Mouse (Mus musculus): ENCODE measurements around the gene Myh4.

The Myh4 gene

GRCm38 (mm10) chr11:67237481-67238079 is at the start of gene Myh4:
Gene Myh4, plus strand, starts transcription at chr11:67238029.
- in situ Hi-C loops (cut with MboI; ENCODE audit: low sequenced_read_pairs), result loop anchor here (10.0 kb wide), 1 partner anchor 123 kb away; no protein-coding TSS in a partner anchor

GRCm38 (mm10) chr11:67190316-67190715 is 47.5 kb upstream of the Myh4 start:
- in situ Hi-C loops (cut with MboI; ENCODE audit: low sequenced_read_pairs), result no loop called here

GRCm38 (mm10) chr11:67190814-67191213 is 47.0 kb upstream of the Myh4 start:
- in situ Hi-C loops (cut with MboI; ENCODE audit: low sequenced_read_pairs), result no loop called here

GRCm38 (mm10) chr11:67191496-67191895 is 46.3 kb upstream of the Myh4 start:
- in situ Hi-C loops (cut with MboI; ENCODE audit: low sequenced_read_pairs), result no loop called here

- in situ Hi-C loops (cut with MboI; ENCODE audit: low sequenced_read_pairs), result no loop called here
Measured at GRCm38 (mm10) chr11:67199321-67199720, 38.5 kb upstream of the Myh4 start.

- in situ Hi-C loops (cut with MboI; ENCODE audit: low sequenced_read_pairs), result no loop called here
Measured at GRCm38 (mm10) chr11:67199752-67200151, 38.1 kb upstream of the Myh4 start, which contains the start of gene Myh1. Gene Myh1, plus strand, starts transcription at chr11:67200052.

- in situ Hi-C loops (cut with MboI; ENCODE audit: low sequenced_read_pairs), result no loop called here
Measured at GRCm38 (mm10) chr11:67204766-67205165, 33.1 kb upstream of the Myh4 start.

- in situ Hi-C loops (cut with MboI; ENCODE audit: low sequenced_read_pairs), result no loop called here
Measured at GRCm38 (mm10) chr11:67221803-67222202, 16.0 kb upstream of the Myh4 start.

- in situ Hi-C loops (cut with MboI; ENCODE audit: low sequenced_read_pairs), result no loop called here
Measured at GRCm38 (mm10) chr11:67224466-67224865, 13.4 kb upstream of the Myh4 start.

GRCm38 (mm10) chr11:67228731-67229130 is 9.1 kb upstream of the Myh4 start:
- in situ Hi-C loops (cut with MboI; ENCODE audit: low sequenced_read_pairs), result no loop called here

- in situ Hi-C loops (cut with MboI; ENCODE audit: low sequenced_read_pairs), result no loop called here
Measured at GRCm38 (mm10) chr11:67229166-67229565, 8.7 kb upstream of the Myh4 start.

GRCm38 (mm10) chr11:67229946-67230345 is 7.9 kb upstream of the Myh4 start:
- in situ Hi-C loops (cut with MboI; ENCODE audit: low sequenced_read_pairs), result loop anchor here (10.0 kb wide), 1 partner anchor 115 kb away; no protein-coding TSS in a partner anchor

GRCm38 (mm10) chr11:67235639-67236358 is 2.0 kb upstream of the Myh4 start:
- in situ Hi-C loops (cut with MboI; ENCODE audit: low sequenced_read_pairs), result loop anchor here (10.0 kb wide), 1 partner anchor 121 kb away; no protein-coding TSS in a partner anchor

GRCm38 (mm10) chr11:67236799-67237198 is 1.0 kb upstream of the Myh4 start:
- in situ Hi-C loops (cut with MboI; ENCODE audit: low sequenced_read_pairs), result loop anchor here (10.0 kb wide), 1 partner anchor 122 kb away; no protein-coding TSS in a partner anchor

GRCm38 (mm10) chr11:67241051-67241450 is 3.2 kb downstream of the Myh4 start:
- in situ Hi-C loops (cut with MboI; ENCODE audit: low sequenced_read_pairs), result no loop called here

GRCm38 (mm10) chr11:67253691-67254090 is 15.9 kb downstream of the Myh4 start:
- in situ Hi-C loops (cut with MboI; ENCODE audit: low sequenced_read_pairs), result no loop called here

- in situ Hi-C loops (cut with MboI; ENCODE audit: low sequenced_read_pairs), result no loop called here
Measured at GRCm38 (mm10) chr11:67257048-67257447, 19.2 kb downstream of the Myh4 start.

GRCm38 (mm10) chr11:67260956-67261355 is 23.1 kb downstream of the Myh4 start:
- in situ Hi-C loops (cut with MboI; ENCODE audit: low sequenced_read_pairs), result no loop called here

GRCm38 (mm10) chr11:67276601-67277174 is 38.9 kb downstream of the Myh4 start, which contains the start of gene Myh8:
Gene Myh8, plus strand, starts transcription at chr11:67277124.
- in situ Hi-C loops (cut with MboI; ENCODE audit: low sequenced_read_pairs), result no loop called here

GRCm38 (mm10) chr11:67293440-67293839 is 55.6 kb downstream of the Myh4 start:
- in situ Hi-C loops (cut with MboI; ENCODE audit: low sequenced_read_pairs), result no loop called here

Data from CH12F3 (cell line).